Mouse (Mus musculus) limb, embryonic 12.5 days (tissue): Measurements from ENCODE around the gene A730071L15Rik. TPM values are rescaled to one million over a fixed set of nuclear protein-coding genes. Genes with fewer than 3 reads are reported as not detected.
A peak's percentile ranks its signal among the peaks of the same experiment; 100 is the strongest.

Experiments
- ATAC-seq: fragments of 200-750 bp; cut with Nextera tagmentation; 2 replicates; pipeline ENCODE4 v1.8.0; 2017; ENCODE audit warnings: low read depth, moderate TSS enrichment; ENCODE audit not compliant: insufficient number of reproducible peaks, insufficient read depth, low FRiP score, low TSS enrichment
- H3K27ac ChIP-seq: fragments of 300-500 bp; sonication (generic); 2 replicates; pipeline ENCODE4 v1.5.1; 2016; ENCODE audit warnings: mild to moderate bottlenecking, moderate library complexity
- H3K27me3 ChIP-seq: fragments of 300-500 bp; sonication (generic); 2 replicates; pipeline ENCODE4 v1.6.1; 2016; ENCODE audit warnings: mild to moderate bottlenecking, moderate library complexity
- H3K36me3 ChIP-seq: fragments of 300-500 bp; sonication (generic); 2 replicates; pipeline ENCODE4 v1.6.1; 2016; ENCODE audit warnings: mild to moderate bottlenecking, moderate library complexity
- H3K4me1 ChIP-seq: fragments of 300-500 bp; sonication (generic); replicated peaks from 2 replicates; pipeline ENCODE4 v1.6.1; 2016
- H3K4me2 ChIP-seq: fragments of 300-500 bp; sonication (generic); 2 replicates; pipeline ENCODE4 v1.6.1; 2016; ENCODE audit warnings: mild to moderate bottlenecking, moderate library complexity
- H3K4me3 ChIP-seq: fragments of 300-500 bp; sonication (generic); replicated peaks from 2 replicates; pipeline ENCODE4 v1.5.1; 2016; ENCODE audit warnings: mild to moderate bottlenecking
- H3K9ac ChIP-seq: fragments of 300-500 bp; sonication (generic); replicated peaks from 2 replicates; pipeline ENCODE4 v1.6.1; 2016; ENCODE audit warnings: mild to moderate bottlenecking, moderate library complexity
- H3K9me3 ChIP-seq: fragments of 300-500 bp; sonication (generic); 2 replicates; pipeline ENCODE4 v1.6.1; 2016; ENCODE audit warnings: mild to moderate bottlenecking, moderate library complexity
- WGBS: fragments of 180-500 bp; shearing (Covaris S2); methylation state at CpG from one replicate; pipeline ENCODE4 v1.1.7; 2016; 5-methylcytosine and 5-hydroxymethylcytosine counted together
- polyA plus RNA-seq: library from polyadenylated mRNA; unstranded; fragments of >200 nt; fragmentation: Nextera tagmentation; extraction: Ambion mirVana; gene quantifications from 2 replicates; pipeline ENCODE4 v1.2.1, GENCODE M21; 2016

A730071L15Rik gene
- 0.42 and 0.65 TPM in 2 replicates for polyA plus RNA-seq

DNA sequence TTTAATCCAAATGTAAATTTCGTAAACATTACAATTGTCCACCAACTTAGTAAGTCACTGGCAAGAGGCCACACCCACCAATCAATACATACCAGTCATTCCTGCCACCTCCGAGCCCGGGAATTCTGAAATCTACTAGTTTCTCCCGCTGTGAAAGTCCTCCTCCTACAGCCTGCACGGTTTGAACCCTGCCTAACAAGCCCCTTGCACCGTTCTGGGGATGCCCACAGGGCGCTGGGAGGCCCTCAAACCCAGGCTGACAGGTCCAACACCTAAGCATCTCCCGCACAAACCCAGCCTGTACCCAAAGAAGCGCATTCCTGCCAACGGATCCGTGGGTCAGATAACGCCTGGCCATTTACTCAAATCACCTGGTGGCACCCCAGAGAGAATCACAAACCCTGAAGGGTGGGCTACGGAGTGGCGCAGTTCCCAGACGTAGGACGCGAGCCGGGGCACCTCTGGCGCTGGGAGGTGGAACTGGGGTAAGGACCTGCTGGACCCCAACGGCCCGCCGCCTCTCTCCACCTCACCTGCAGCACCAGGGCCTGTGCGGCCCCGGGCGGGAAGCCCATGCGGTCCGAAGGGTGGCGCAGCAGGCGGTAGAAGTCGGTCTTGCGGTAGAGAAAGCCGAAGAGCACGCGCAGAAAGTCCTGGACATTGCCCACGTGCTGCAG is at the start of gene A730071L15Rik:
TSS of gene A730071L15Rik (plus strand) at position 620 of the 677 bp plus-strand sequence.
- Histone ChIP-seq H3K27ac (peak within 1 kb of the TSS; percentile 95), H3K4me2 (peak within 1 kb of the TSS; percentile 93), H3K9ac (peak within 1 kb of the TSS; percentile 93), H3K36me3 (no peaks in the 10 kb centered on the region), H3K27me3 (no peaks in the 10 kb centered on the region), H3K4me3 (peak within 1 kb of the TSS; percentile 96), H3K4me1 (peaks cover 12% of the 10 kb centered on the region), H3K9me3 (no peaks in the 10 kb centered on the region)
- 1% methylated on average over 35 of the region's 35 CpGs for WGBS
- peak; percentile 71 for ATAC-seq

DNA sequence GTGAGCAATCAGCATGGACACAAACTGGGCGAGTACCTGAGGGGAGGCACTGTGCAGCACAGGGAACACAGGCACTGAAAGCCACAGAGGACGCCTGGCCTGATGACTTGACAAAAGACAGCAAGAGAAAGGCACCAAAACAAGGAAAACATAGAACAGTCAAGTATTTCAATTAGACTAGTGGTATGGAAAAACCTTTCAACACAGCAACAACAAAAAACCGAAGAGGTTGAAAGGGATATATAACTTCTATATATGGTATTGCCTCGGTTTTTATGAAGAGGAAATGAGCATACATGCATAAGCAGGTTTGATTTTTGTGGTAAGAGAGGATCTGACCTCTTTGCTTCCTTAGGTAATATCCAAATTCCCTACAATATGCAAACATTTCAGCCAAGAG is 47.0 kb upstream of the A730071L15Rik start:
- Histone ChIP-seq H3K9ac (no peak overlapping the region), H3K27me3 (no peaks in the 10 kb centered on the region), H3K4me3 (no peak overlapping the region), H3K4me2 (no peak overlapping the region), H3K36me3 (peaks cover 23% of the 10 kb centered on the region), H3K9me3 (no peaks in the 10 kb centered on the region), H3K4me1 (peaks cover 23% of the 10 kb centered on the region), H3K27ac (no peak overlapping the region)
- WGBS = 85% methylated on average over 4 of the region's 4 CpGs
- no peak for ATAC-seq

DNA sequence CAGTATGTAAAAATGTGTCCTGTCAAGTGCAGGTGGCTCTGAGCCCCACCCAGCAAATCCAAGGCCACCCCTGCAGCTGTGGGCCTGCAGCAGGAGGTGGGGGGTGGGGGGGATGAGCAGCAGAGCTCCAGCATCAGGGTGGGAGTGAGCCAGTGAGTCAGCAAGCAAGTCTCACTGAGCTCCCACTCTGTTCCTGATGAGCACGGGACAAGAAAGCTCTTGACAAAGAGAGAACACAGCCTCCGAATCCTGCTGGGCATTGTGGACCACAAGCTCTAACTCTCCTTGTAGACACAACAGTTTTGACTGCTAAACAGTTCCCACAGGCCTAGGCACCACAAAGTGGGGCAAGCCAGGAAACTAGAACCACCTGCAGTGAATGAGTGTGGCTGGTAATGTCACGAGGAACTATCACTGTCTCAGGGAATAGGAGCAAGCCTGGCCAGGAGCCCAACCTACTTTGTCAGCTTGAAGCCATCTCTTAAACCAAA is 45.6 kb upstream of the A730071L15Rik start:
- Histone ChIP-seq H3K9ac (peak overlapping the region; percentile 12; the same call in 1 of the 2 replicates), H3K4me3 (no peak overlapping the region), H3K36me3 (peaks cover 15% of the 10 kb centered on the region), H3K9me3 (no peaks in the 10 kb centered on the region), H3K4me1 (peaks cover 23% of the 10 kb centered on the region), H3K27ac (peak overlapping the region; percentile 59; the same call in 1 of the 2 replicates), H3K27me3 (no peaks in the 10 kb centered on the region), H3K4me2 (peak overlapping the region; percentile 4; the same call in 1 of the 2 replicates)
- ATAC-seq = peak; percentile 73; the same call in 1 of the 2 replicates
- 58% methylated on average over 3 of the region's 3 CpGs for WGBS

DNA sequence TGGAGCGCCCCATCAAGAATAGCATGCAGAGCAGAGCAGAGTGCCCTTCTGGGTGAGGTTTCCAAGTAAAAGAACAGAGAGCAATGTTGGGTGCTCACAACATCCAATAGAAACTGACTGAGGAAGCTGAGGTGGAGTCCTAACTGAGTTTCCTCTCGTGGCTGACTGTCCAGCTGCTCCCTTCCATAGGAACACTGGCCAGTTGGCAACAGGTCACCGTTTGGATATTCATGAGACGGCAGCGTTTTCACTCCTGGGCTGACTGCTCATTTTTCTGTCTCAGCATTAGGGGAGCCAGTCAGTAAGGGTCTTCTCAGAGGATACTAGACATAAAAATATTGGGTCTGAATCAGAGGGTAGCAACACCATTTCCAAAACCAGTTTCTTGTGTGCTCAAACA is 43.2 kb upstream of the A730071L15Rik start:
- no peak for ATAC-seq
- H3K4me2 ChIP-seq = no peak overlapping the region
- no peak overlapping the region for H3K4me3 ChIP-seq
- H3K36me3 ChIP-seq = no peaks in the 10 kb centered on the region
- WGBS = 88% methylated on average over 5 of the region's 5 CpGs
- H3K27ac ChIP-seq = no peak overlapping the region
- H3K9ac ChIP-seq = no peak overlapping the region
- peaks cover 23% of the 10 kb centered on the region for H3K4me1 ChIP-seq
- no peaks in the 10 kb centered on the region for H3K9me3 ChIP-seq
- no peaks in the 10 kb centered on the region for H3K27me3 ChIP-seq

DNA sequence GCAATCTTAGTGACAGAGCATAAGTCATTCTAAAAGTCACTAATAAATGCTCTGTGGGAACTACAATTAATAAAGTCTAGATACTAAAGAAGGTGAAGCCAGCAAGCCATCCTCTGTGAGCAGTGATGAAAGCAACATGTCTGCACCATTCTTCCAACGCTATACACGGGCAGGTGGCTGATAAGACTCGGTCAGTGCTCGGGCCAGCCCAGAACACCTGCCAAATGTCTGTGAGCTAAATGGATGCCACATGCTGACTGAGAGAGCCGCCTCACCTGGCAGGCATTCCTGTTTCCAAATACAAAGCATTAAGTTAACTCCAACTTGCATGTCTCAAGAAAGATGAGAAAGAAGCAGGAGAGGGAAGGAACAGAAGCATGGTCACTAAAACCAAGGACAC is 42.7 kb upstream of the A730071L15Rik start:
- 64% methylated on average over 5 of the region's 5 CpGs for WGBS
- no peaks in the 10 kb centered on the region for H3K27me3 ChIP-seq
- H3K9me3 ChIP-seq = no peaks in the 10 kb centered on the region
- H3K36me3 ChIP-seq = no peaks in the 10 kb centered on the region
- peaks cover 23% of the 10 kb centered on the region for H3K4me1 ChIP-seq
- no peak for ATAC-seq
- H3K4me2 ChIP-seq = no peak overlapping the region
- no peak overlapping the region for H3K4me3 ChIP-seq
- H3K27ac ChIP-seq = no peak overlapping the region
- H3K9ac ChIP-seq = no peak overlapping the region

DNA sequence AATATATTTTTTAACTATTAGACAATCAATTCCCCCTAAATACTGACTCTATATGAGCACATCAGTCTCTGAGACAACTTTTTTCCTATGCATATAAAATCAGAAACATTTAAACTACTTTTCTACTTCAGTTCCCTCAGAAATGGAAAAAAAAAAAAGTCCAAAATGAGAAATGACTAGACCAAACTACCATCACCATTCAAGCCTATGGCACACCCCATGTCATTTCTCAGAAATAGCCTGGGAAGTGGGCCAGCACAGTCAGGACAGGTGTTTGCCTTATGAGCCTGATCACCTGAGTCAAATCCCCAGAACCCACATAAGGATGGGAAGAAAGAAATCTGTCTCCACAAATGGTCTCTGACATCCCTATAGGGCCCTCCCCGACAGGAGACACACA is 41.3 kb upstream of the A730071L15Rik start:
- Histone ChIP-seq H3K4me3 (no peak overlapping the region), H3K9ac (no peak overlapping the region), H3K27ac (no peak overlapping the region), H3K4me2 (no peak overlapping the region), H3K27me3 (no peaks in the 10 kb centered on the region), H3K4me1 (peaks cover 18% of the 10 kb centered on the region), H3K9me3 (no peaks in the 10 kb centered on the region), H3K36me3 (no peaks in the 10 kb centered on the region)
- ATAC-seq = no peak
- 97% methylated on average over 1 of the region's 1 CpGs for WGBS

DNA sequence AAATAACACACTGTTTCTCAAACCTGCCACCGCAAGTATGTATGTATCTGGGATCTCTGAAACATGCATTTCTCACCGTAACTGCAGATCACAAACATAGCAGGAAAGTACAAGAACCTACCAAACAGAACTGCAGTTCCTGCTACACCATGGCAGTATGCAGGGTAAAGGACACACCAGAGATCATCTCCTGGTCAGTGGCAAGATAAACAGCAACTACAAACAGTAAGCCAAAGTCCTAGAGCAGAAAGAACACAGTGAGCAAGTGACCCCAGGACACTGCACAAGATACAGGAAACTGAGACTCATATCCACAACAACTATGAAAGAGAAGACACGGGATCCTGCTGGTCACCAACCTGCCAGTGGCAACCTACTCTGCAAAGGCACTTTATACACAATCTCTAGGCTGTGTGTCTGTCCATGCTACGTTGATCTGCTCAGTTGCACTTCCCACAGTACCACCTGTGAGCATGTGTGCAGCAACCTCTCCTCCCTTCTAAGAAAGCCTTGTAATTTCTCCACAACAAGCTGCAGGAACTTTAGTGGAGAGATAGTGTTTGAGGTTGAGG is 40.0 kb upstream of the A730071L15Rik start:
- no peak overlapping the region for H3K4me2 ChIP-seq
- WGBS = 86% methylated on average over 4 of the region's 4 CpGs
- ATAC-seq = no peak

DNA sequence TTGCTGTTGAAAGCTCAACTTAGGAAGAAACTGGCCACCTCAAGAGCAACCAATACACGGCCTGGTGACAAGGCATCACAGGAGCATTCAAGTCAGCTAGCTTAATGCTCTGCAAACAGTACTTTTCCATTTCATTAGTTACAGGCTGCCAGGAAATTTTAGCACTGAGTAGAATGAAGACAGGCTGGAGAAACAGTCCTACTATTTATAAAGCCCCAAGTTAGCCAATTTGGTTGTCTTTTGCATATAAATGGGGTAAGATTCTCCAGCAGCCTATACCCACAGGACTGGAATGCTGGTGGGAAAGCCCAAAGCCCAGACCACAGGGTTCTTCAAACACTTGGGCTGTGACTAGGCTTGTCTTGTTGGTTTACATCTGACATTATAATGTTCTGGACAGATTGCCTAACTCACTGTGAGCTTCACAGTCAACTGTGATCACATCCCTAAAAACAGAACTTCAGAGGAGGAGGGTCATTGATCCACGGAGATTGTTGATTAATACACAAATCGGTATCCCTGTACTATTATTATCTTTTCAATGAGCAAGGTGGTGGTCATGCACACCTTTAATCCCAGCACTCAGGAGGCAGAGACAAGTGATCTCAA is 39.1 kb upstream of the A730071L15Rik start:
- no peaks in the 10 kb centered on the region for H3K9me3 ChIP-seq
- H3K27ac ChIP-seq = no peak overlapping the region
- WGBS = 89% methylated on average over 3 of the region's 3 CpGs
- H3K4me1 ChIP-seq = peaks cover 4% of the 10 kb centered on the region
- H3K27me3 ChIP-seq = no peaks in the 10 kb centered on the region
- no peak overlapping the region for H3K4me2 ChIP-seq
- H3K36me3 ChIP-seq = no peaks in the 10 kb centered on the region
- no peak for ATAC-seq
- no peak overlapping the region for H3K4me3 ChIP-seq
- no peak overlapping the region for H3K9ac ChIP-seq

More for the DNA sequence above, 40.0 kb upstream of the A730071L15Rik start:
- Histone ChIP-seq H3K9ac (no peak overlapping the region), H3K4me1 (peaks cover 7% of the 10 kb centered on the region), H3K27me3 (no peaks in the 10 kb centered on the region), H3K27ac (no peak overlapping the region), H3K9me3 (no peaks in the 10 kb centered on the region), H3K4me3 (no peak overlapping the region), H3K36me3 (no peaks in the 10 kb centered on the region)

DNA sequence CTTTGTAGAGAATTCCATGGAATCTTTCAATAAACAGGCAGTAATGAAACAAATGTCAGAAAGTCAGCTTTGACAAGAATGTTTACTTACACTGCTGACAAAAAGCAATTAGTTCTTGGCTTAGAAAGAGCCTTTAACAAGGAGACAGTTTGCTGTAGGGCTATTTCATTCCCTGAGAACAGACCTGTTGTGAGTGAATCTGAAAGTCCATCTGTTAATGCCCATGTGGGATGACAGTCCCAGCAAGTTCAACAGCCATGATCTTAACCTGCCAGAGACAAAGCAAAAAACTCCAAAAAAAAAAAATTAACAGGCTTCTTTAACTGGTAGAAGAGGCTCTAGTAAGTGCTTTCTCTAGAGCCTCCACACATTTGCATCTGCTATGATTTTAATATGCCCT is 38.3 kb upstream of the A730071L15Rik start:
- H3K4me2 ChIP-seq = no peak overlapping the region
- H3K9ac ChIP-seq = no peak overlapping the region
- no peaks in the 10 kb centered on the region for H3K36me3 ChIP-seq
- no peak overlapping the region for H3K27ac ChIP-seq
- no peaks in the 10 kb centered on the region for H3K27me3 ChIP-seq
- no peak overlapping the region for H3K4me3 ChIP-seq
- ATAC-seq = no peak
- H3K4me1 ChIP-seq = peaks cover 4% of the 10 kb centered on the region
- H3K9me3 ChIP-seq = no peaks in the 10 kb centered on the region

DNA sequence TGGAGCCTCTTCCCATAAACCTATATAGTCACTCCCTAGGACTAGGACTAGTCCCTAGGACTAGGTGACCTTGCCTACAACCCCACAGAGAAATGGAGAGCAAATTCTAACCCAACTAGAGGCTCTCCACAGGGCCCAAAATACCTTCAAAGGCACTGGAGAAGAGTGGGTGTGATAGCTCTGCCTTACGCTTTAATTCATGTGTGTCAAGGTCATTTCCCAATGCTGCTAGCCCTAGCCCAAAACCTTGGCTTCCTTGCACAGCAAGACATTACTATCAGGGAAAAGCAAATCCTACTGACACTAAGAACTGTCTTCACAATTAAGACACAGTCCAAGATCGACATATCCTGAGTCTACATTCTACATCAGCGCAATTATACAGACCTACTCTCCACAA is 36.8 kb upstream of the A730071L15Rik start:
- over 99% methylated on average over 3 of the region's 3 CpGs for WGBS
- no peaks in the 10 kb centered on the region for H3K27me3 ChIP-seq
- H3K9ac ChIP-seq = no peak overlapping the region
- no peaks in the 10 kb centered on the region for H3K4me1 ChIP-seq
- H3K4me2 ChIP-seq = no peak overlapping the region
- no peaks in the 10 kb centered on the region for H3K9me3 ChIP-seq
- ATAC-seq = no peak
- H3K4me3 ChIP-seq = no peak overlapping the region
- H3K36me3 ChIP-seq = no peaks in the 10 kb centered on the region
- no peak overlapping the region for H3K27ac ChIP-seq

DNA sequence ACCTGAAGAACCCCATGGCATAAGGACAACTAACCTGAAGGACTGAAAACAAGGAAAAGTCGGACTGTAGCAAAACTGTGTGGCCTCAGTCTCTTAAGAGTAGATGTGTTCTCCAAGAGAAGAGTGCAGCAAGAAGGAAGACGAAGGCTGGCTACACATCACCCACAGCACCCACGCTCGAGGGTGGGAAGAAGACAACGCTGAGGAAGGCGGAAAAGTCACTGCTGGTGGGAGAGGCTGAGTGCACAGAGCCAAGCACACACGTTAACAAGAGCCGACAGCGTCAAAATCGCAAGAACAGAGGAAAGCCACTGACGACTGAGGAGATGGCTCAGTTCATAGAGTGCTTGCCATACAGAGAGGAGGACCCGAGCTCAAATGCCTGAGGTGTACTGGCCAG is 36.1 kb upstream of the A730071L15Rik start:
- ATAC-seq = no peak

More for the DNA sequence above, 36.1 kb upstream of the A730071L15Rik start:
- Histone ChIP-seq H3K4me2 (no peak overlapping the region), H3K4me1 (no peaks in the 10 kb centered on the region), H3K9me3 (no peaks in the 10 kb centered on the region), H3K36me3 (peaks cover under 1% of the 10 kb centered on the region; the same call in 1 of the 2 replicates), H3K9ac (no peak overlapping the region), H3K27me3 (no peaks in the 10 kb centered on the region), H3K4me3 (no peak overlapping the region), H3K27ac (no peak overlapping the region)
- WGBS = 91% methylated on average over 12 of the region's 12 CpGs
